Mouse (Mus musculus) heart, adult 2 months (tissue): Measurements from ENCODE around the gene Pgd. TPM values are rescaled to one million over a fixed set of nuclear protein-coding genes. Genes with fewer than 3 reads are reported as not detected.

ENCODE experiments used
- DNase-seq, 2 experiments: peaks; one replicate each; pipeline ENCODE4 v3.0.0; 2021
- H3K27ac ChIP-seq: fragments of 200-600 bp; 2 replicates; pipeline ENCODE4 v1.8.1; 2022
- H3K27me3 ChIP-seq: fragments of 200-500 bp; 2 replicates; pipeline ENCODE4 v1.6.1; 2012; ENCODE audit warnings: mild to moderate bottlenecking, low read length, inconsistent platforms, mixed read lengths; ENCODE audit not compliant: control insufficient read depth, insufficient read depth
- H3K36me3 ChIP-seq: fragments of 200-500 bp; 2 replicates; pipeline ENCODE4 v1.6.1; 2012; ENCODE audit warnings: low read length, inconsistent platforms; ENCODE audit not compliant: control insufficient read depth, insufficient read depth
- H3K4me1 ChIP-seq: fragments of 200-500 bp; 2 replicates; pipeline ENCODE4 v1.6.1; 2011; ENCODE audit warnings: low read length; ENCODE audit not compliant: control insufficient read depth, insufficient read depth
- H3K4me3 ChIP-seq: fragments of 200-600 bp; 2 replicates; pipeline ENCODE4 v1.8.1; 2022
- H3K79me2 ChIP-seq: fragments of 200-500 bp; replicated peaks from 2 replicates; pipeline ENCODE4 v1.6.1; 2012; ENCODE audit warnings: mild to moderate bottlenecking, inconsistent platforms, low read length, moderate library complexity, mixed read lengths; ENCODE audit not compliant: control insufficient read depth, insufficient read depth
- H3K9ac ChIP-seq: fragments of 200-500 bp; 2 replicates; pipeline ENCODE4 v1.6.1; 2012; ENCODE audit warnings: low read depth, mild to moderate bottlenecking, control low read depth, inconsistent platforms, low read length, mixed read lengths
- CTCF ChIP-seq: fragments of 200-600 bp; IDR thresholded peaks from 2 replicates; pipeline ENCODE4 v1.8.1; 2022; ENCODE audit warnings: antibody characterized with exemption, mild to moderate bottlenecking, moderate library complexity
- EP300 ChIP-seq: fragments of 200-500 bp; IDR thresholded peaks from 2 replicates; pipeline ENCODE4 v1.6.1; 2011; ENCODE audit warnings: low read depth, low read length, control low read depth; ENCODE audit not compliant: insufficient read depth
- POLR2A ChIP-seq: fragments of 200-500 bp; IDR thresholded peaks from 2 replicates; pipeline ENCODE4 v1.6.1; 2011; ENCODE audit warnings: mild to moderate bottlenecking, low read depth, low read length, control low read depth; ENCODE audit not compliant: insufficient read depth
- WGBS: fragments of 180-500 bp; shearing (Covaris S2); methylation state at CpG from one replicate; pipeline ENCODE4 v1.1.7; 2018; 5-methylcytosine and 5-hydroxymethylcytosine counted together
- intact Hi-C: fragments of 180-260 bp; cut with DNase I; formaldehyde crosslinking; loops from one replicate; pipeline ENCODE4 v1.15.1; 2025
- polyA plus RNA-seq: library from polyadenylated mRNA; depleted of rRNA; stranded (reverse); fragments of >200 nt; gene quantifications from 2 replicates; pipeline ENCODE4 v1.2.3, GENCODE M21; 2012
- total RNA-seq, 2 experiments: library from RNA; stranded (reverse); gene quantifications; 2 replicates each; pipeline ENCODE4 v1.2.3; 2021

Gene Pgd
- total and polyA plus RNA-seq, 3 experiments, result 32.8 to 44.8 (median 36.8) TPM

DNA sequence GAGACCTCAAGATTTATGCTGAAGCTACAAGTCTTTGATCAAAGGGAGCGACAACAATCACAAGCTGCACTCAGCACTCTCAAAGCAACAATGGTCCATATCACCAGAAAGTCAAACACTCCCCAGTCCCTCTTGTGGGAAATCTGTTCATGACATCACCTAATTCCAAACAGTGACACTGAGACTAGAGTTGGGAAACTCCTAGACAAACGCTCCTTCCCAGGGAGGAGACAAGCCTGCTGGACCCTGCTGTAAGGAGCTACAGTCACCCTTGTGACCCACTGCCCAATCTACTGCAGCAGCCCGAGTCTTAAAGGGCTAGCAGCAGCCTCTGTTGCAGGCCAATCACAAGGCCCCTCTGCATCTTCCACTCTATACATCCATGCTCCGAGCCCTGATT is 13.0 kb upstream of the Pgd start:
- H3K27ac ChIP-seq, result no peak overlapping the region
- intact Hi-C loops, result no loop called here

DNA sequence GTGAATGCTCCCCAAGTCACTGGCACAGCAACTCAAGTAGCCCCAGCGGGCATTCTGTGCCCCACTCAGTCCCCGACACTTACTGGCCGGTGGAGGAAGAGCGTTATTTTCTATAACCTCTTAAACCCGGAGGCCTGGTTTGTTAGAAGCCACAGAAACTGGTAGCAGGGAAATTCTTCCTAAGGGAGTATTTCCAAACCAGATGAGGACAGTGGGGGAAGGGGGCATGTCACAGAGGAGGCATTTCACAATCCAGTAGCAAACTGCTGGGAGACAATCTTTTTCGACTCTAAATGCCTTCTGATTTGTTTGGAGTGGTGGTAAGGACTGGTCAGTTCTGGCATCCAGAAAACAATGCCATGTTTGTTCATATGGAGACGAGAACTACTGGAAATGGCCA is 12.6 kb upstream of the Pgd start:
- Histone ChIP-seq H3K79me2 (no peaks in the 10 kb centered on the region), H3K36me3 (no peaks in the 10 kb centered on the region), H3K27me3 (no peaks in the 10 kb centered on the region), H3K27ac (no peak overlapping the region), H3K4me3 (no peak overlapping the region), H3K9ac (no peak overlapping the region), H3K4me1 (no peaks in the 10 kb centered on the region)
- no peak for TF ChIP-seq POLR2A
- TF ChIP-seq CTCF, result no peak
- TF ChIP-seq EP300, result no peak
- intact Hi-C loops, result no loop called here
- 76% methylated on average over 7 of the region's 7 CpGs for WGBS
- no peak for DNase-seq

More for the DNA sequence above, 13.0 kb upstream of the Pgd start:
- no peaks in the 10 kb centered on the region for H3K4me1 ChIP-seq
- no peak for TF ChIP-seq CTCF
- no peak for TF ChIP-seq POLR2A
- TF ChIP-seq EP300, result no peak
- H3K27me3 ChIP-seq, result no peaks in the 10 kb centered on the region
- 63% methylated on average over 4 of the region's 4 CpGs for WGBS
- no peaks in the 10 kb centered on the region for H3K36me3 ChIP-seq
- H3K9ac ChIP-seq, result no peak overlapping the region
- DNase-seq, result no peak
- H3K79me2 ChIP-seq, result no peaks in the 10 kb centered on the region
- H3K4me3 ChIP-seq, result no peak overlapping the region

DNA sequence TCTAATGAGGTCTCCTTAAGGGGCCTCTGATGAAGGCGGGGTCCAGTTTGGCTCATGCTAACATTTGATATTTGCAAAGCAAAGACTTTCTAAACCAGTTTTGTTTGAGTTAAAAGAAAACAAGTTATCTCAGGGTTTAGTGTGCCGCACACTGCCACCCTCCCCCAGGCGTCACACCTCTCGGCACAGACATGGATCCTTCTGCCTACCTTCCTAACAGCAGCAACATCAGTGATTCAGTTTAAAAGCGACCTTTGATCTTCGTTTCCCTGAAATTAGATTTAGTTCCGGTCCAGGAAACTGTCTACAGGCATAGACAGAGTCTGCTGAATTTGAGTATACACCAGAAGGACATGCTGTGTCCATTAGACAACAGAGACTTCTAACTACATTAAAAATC is 11.8 kb upstream of the Pgd start:
- Histone ChIP-seq H3K79me2 (no peaks in the 10 kb centered on the region), H3K36me3 (no peaks in the 10 kb centered on the region), H3K27ac (no peak overlapping the region), H3K4me3 (no peak overlapping the region), H3K4me1 (no peaks in the 10 kb centered on the region), H3K9ac (no peak overlapping the region), H3K27me3 (no peaks in the 10 kb centered on the region)
- DNase-seq, result no peak
- TF ChIP-seq CTCF, result no peak
- no peak for TF ChIP-seq POLR2A
- no peak for TF ChIP-seq EP300
- WGBS, result 84% methylated on average over 7 of the region's 7 CpGs
- intact Hi-C loops, result no loop called here

DNA sequence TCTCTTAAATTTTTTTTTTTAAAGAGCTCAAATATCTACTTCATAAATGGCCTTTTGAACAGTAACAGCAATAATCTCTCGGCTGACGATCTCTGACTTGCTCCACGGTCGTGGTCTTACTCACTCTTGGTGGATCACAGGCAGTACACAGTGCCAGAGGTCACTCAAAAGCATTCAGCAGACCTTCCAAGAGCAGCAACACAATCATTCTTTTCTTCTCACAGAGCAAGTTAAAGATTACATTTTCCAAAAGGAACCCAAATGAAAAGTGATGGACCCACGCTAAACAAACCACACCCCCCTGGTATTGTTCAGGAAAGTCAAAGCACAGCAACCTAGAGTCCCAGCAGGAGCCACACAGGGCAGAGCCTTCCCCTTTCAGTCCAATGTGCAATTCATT is 10.5 kb upstream of the Pgd start:
- DNase-seq, result no peak
- H3K27ac ChIP-seq, result no peak overlapping the region
- no peaks in the 10 kb centered on the region for H3K27me3 ChIP-seq
- WGBS, result 64% methylated on average over 5 of the region's 5 CpGs
- no peaks in the 10 kb centered on the region for H3K79me2 ChIP-seq
- TF ChIP-seq EP300 (no peak), CTCF (no peak), POLR2A (no peak)
- intact Hi-C loops, result no loop called here
- no peak overlapping the region for H3K9ac ChIP-seq
- H3K4me1 ChIP-seq, result peaks cover 3% of the 10 kb centered on the region
- no peak overlapping the region for H3K4me3 ChIP-seq
- H3K36me3 ChIP-seq, result no peaks in the 10 kb centered on the region

DNA sequence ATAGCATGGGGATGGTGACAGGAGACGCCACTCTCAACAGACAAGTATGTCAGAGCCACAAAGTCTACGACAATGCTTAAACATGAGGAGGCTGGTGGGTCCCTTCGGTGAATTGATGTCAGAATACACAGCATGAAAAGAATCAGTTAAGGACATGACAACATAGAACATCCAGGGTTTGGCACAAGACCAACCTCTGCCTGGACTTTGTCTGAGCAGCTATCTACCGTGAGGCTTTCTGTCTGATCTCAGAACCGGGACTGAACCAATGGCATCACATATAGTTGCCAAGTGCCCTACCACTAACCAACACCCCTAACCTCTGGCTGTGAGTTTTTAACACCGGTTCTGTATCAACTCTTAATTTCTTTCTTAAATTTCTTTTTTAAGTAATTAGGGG is 10.1 kb upstream of the Pgd start:
- H3K4me1 ChIP-seq, result peaks cover 3% of the 10 kb centered on the region
- no peaks in the 10 kb centered on the region for H3K79me2 ChIP-seq
- intact Hi-C loops, result no loop called here
- no peak for DNase-seq
- TF ChIP-seq POLR2A (no peak), EP300 (no peak), CTCF (no peak)
- H3K4me3 ChIP-seq, result no peak overlapping the region
- no peaks in the 10 kb centered on the region for H3K27me3 ChIP-seq
- 77% methylated on average over 6 of the region's 6 CpGs for WGBS
- H3K27ac ChIP-seq, result no peak overlapping the region
- no peaks in the 10 kb centered on the region for H3K36me3 ChIP-seq
- H3K9ac ChIP-seq, result no peak overlapping the region

DNA sequence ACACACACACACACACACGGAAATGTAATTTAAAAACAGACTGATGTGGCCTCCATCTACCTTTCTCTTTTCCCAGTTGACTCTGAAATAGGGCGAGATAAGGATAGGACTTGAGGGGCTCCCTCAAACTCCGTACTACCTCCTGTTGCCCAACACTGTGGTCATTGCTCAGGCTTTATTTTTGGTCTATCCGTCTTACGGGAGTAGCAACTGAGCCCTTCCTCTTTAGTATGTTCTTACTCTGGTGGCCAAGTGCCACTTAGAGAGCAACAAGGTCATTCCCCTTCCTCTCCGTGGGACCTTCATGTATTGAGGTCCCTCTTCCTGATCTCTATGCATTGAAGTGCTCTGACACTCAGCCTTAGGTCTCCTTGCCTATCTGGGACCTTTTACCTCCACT is 7.1 kb upstream of the Pgd start:
- intact Hi-C loops, result no loop called here
- H3K27ac ChIP-seq, result no peak overlapping the region
- no peaks in the 10 kb centered on the region for H3K36me3 ChIP-seq
- TF ChIP-seq POLR2A, result no peak
- no peak for TF ChIP-seq EP300
- no peak for TF ChIP-seq CTCF
- no peaks in the 10 kb centered on the region for H3K27me3 ChIP-seq
- no peak overlapping the region for H3K9ac ChIP-seq
- H3K4me3 ChIP-seq, result no peak overlapping the region
- H3K79me2 ChIP-seq, result no peaks in the 10 kb centered on the region
- DNase-seq, result no peak
- WGBS, result 62% methylated on average over 6 of the region's 6 CpGs
- H3K4me1 ChIP-seq, result peaks cover 7% of the 10 kb centered on the region
